Mouse (Mus musculus): ENCODE measurements around the gene Gpr34. TPM values are rescaled to one million over a fixed set of nuclear protein-coding genes. Genes with fewer than 3 reads are reported as not detected.

Gpr34 gene
- polyA plus RNA-seq, 1 experiment from 2014 or later, result 0.50 TPM

DNA sequence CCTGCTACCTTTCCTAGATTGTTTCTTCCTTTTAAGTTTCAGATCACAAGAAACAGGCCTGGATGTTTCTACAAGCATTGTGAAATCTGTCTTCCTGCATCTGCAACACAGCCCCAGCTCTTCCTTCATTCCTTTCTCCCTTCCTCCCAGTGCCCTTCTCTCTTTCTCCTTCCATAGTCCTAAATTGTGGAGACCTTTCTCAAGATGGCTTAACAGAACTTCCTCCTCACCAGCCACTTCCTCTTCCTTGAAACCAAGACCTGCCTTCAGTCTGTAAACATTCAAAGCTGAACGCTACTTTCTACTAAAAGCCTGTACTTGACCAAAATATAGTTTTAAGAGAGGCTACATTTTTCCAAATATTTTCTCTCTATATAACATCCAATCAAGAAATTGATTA is 4.5 kb downstream of the Gpr34 start:
- WGBS (ENCODE audit: insufficient replicate concordance), result 46% methylated on average over 1 of the region's 1 CpGs
- Histone ChIP-seq H3K4me1 (replicated peaks) (no peaks in the 10 kb centered on the region), H3K9ac (no peak overlapping the region), H3K27ac (replicated peaks) (no peak overlapping the region), H3K4me2 (no peak overlapping the region), H3K36me3 (replicated peaks) (no peaks in the 10 kb centered on the region), H3K9me3 (replicated peaks) (no peaks in the 10 kb centered on the region), H3K27me3 (no peaks in the 10 kb centered on the region), H3K4me3 (replicated peaks) (no peak overlapping the region)
- no peak for ATAC-seq (ENCODE audit: insufficient read depth)

DNA sequence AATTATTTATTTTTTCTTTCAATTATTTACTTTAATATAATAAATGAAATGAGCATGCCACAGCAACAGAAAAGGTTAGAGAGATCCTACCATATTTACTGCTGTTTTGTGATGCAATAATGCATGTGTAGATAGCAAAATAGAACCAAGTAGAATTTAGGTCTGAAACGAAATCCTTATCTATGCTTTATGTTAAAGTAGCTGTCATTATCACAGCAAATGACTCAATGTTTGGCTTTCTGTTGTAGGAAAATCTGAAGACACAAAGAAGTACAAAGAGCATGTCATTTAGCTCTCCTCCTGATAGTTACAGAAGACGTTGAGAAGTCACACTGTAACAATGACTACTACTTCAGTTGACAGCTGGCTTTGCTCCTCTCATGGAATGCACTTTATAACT is 7.0 kb downstream of the Gpr34 start:
- H3K4me1 ChIP-seq (replicated peaks), result no peaks in the 10 kb centered on the region
- 30% methylated on average over 2 of the region's 2 CpGs for WGBS (ENCODE audit: insufficient replicate concordance)
- no peak overlapping the region for H3K4me3 ChIP-seq (replicated peaks)

GRCm38 (mm10) chrX:13651889-13652288 is 20.0 kb downstream of the Gpr34 start:
- H3K4me1 ChIP-seq (replicated peaks), result peaks cover 9% of the 10 kb centered on the region; the same call in 1 of the 2 replicates
- H3K27me3 ChIP-seq, result no peaks in the 10 kb centered on the region
- no peak for ATAC-seq (ENCODE audit: insufficient read depth)
- no peak overlapping the region for H3K4me2 ChIP-seq
- 29% methylated on average over 2 of the region's 2 CpGs for WGBS (ENCODE audit: insufficient replicate concordance)
- H3K4me3 ChIP-seq (replicated peaks), result no peak overlapping the region
- no peaks in the 10 kb centered on the region for H3K36me3 ChIP-seq (replicated peaks)
- H3K9ac ChIP-seq, result no peak overlapping the region
- no peak overlapping the region for H3K27ac ChIP-seq (replicated peaks)
- no peaks in the 10 kb centered on the region for H3K9me3 ChIP-seq (replicated peaks)

More for the DNA sequence above, 7.0 kb downstream of the Gpr34 start:
- H3K9me3 ChIP-seq (replicated peaks), result no peaks in the 10 kb centered on the region
- H3K4me2 ChIP-seq, result no peak overlapping the region
- H3K27ac ChIP-seq (replicated peaks), result no peak overlapping the region
- no peak overlapping the region for H3K9ac ChIP-seq
- no peak for ATAC-seq (ENCODE audit: insufficient read depth)
- H3K27me3 ChIP-seq, result no peaks in the 10 kb centered on the region
- H3K36me3 ChIP-seq (replicated peaks), result no peaks in the 10 kb centered on the region

DNA sequence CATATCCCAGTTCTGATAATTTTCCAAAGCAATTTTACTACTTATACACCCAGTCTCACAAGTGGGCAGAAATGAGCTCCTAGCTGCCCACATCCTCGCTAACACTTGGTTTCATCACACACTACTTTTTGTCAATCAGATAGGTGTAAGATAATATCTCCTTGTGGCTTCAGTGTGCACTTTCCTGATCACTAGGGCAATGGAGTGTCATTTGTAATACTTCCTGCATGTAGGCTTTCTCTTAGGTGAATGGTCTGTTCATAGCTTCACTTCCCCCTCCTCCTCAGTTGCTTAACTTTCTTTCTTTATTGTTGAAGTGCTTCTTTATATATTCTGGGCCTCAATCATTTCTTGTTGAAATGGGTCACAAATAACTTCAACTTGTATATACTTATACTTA is 20.4 kb downstream of the Gpr34 start:
- no peaks in the 10 kb centered on the region for H3K36me3 ChIP-seq (replicated peaks)
- H3K27me3 ChIP-seq, result no peaks in the 10 kb centered on the region
- 44% methylated on average over 1 of the region's 1 CpGs for WGBS (ENCODE audit: insufficient replicate concordance)
- no peak overlapping the region for H3K4me3 ChIP-seq (replicated peaks)
- H3K9me3 ChIP-seq (replicated peaks), result no peaks in the 10 kb centered on the region
- H3K4me1 ChIP-seq (replicated peaks), result peaks cover 9% of the 10 kb centered on the region; the same call in 1 of the 2 replicates
- no peak for ATAC-seq (ENCODE audit: insufficient read depth)
- H3K4me2 ChIP-seq, result no peak overlapping the region
- no peak overlapping the region for H3K9ac ChIP-seq
- H3K27ac ChIP-seq (replicated peaks), result no peak overlapping the region

DNA sequence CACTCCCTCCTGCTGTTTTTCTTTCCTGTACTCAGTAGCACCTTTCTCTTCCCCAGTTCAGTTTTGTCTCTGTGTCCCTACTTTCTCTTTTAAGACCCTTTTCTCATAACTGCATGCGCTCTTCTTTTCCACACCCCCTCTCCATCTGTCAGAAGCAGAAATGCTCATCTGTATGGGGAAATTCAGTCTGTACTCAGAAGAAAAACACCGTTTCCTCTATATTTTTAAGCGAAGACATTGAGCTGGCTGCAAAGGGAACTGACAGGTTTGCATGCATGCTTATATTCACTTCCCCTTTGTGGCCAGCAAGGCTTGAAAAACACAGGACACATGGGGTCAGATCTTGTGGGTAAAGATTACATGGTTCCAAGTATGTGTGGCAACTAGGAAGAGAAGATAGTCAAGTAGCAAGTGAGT is 23.1 kb downstream of the Gpr34 start:
- H3K27me3 ChIP-seq, result no peaks in the 10 kb centered on the region
- peaks cover 12% of the 10 kb centered on the region for H3K4me1 ChIP-seq (replicated peaks)
- H3K27ac ChIP-seq (replicated peaks), result peak overlapping the region; percentile 41; the same call in 1 of the 2 replicates
- H3K9me3 ChIP-seq (replicated peaks), result no peaks in the 10 kb centered on the region
- H3K4me2 ChIP-seq, result no peak overlapping the region
- H3K4me3 ChIP-seq (replicated peaks), result no peak overlapping the region
- 25% methylated on average over 3 of the region's 3 CpGs for WGBS (ENCODE audit: insufficient replicate concordance)
- no peak for ATAC-seq (ENCODE audit: insufficient read depth)
- H3K36me3 ChIP-seq (replicated peaks), result no peaks in the 10 kb centered on the region
- no peak overlapping the region for H3K9ac ChIP-seq

GRCm38 (mm10) chrX:13655906-13656305 is 24.0 kb downstream of the Gpr34 start:
- WGBS (ENCODE audit: insufficient replicate concordance), result 48% methylated on average over 6 of the region's 6 CpGs
- Histone ChIP-seq H3K9me3 (replicated peaks) (no peaks in the 10 kb centered on the region), H3K4me1 (replicated peaks) (peaks cover 12% of the 10 kb centered on the region), H3K4me2 (peak overlapping the region; percentile 53), H3K36me3 (replicated peaks) (no peaks in the 10 kb centered on the region), H3K4me3 (replicated peaks) (0 out of 2 replicates have a peak overlapping the region, but pooled peaks have one; percentile 12), H3K27me3 (no peaks in the 10 kb centered on the region), H3K9ac (no peak overlapping the region), H3K27ac (replicated peaks) (no peak overlapping the region)
- no peak for ATAC-seq (ENCODE audit: insufficient read depth)

DNA sequence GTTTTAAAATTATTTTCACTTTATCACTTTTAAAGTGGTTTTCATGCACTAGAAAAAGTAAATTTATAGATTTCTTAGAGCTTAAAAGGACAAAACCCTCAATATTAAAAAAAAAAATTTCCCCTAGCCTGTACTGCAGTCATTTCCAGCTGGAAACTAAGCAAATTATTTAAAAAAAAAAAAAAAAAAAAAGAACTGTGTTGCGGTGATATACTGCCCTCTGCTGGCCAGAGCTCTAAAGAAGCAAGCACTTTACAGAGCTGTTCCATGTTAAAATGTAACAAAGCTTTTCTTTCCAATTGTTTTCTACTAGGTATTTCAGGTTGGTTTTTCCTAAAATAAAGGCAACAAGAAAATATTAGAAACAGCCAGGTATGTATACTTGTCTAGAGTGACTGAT is 24.8 kb downstream of the Gpr34 start:
- no peak overlapping the region for H3K9ac ChIP-seq
- no peak overlapping the region for H3K27ac ChIP-seq (replicated peaks)
- WGBS (ENCODE audit: insufficient replicate concordance), result 0% methylated on average over 1 of the region's 1 CpGs
- no peak for ATAC-seq (ENCODE audit: insufficient read depth)
- no peaks in the 10 kb centered on the region for H3K9me3 ChIP-seq (replicated peaks)
- H3K4me3 ChIP-seq (replicated peaks), result no peak overlapping the region
- no peak overlapping the region for H3K4me2 ChIP-seq
- H3K27me3 ChIP-seq, result no peaks in the 10 kb centered on the region
- H3K4me1 ChIP-seq (replicated peaks), result peaks cover 12% of the 10 kb centered on the region
- no peaks in the 10 kb centered on the region for H3K36me3 ChIP-seq (replicated peaks)

DNA sequence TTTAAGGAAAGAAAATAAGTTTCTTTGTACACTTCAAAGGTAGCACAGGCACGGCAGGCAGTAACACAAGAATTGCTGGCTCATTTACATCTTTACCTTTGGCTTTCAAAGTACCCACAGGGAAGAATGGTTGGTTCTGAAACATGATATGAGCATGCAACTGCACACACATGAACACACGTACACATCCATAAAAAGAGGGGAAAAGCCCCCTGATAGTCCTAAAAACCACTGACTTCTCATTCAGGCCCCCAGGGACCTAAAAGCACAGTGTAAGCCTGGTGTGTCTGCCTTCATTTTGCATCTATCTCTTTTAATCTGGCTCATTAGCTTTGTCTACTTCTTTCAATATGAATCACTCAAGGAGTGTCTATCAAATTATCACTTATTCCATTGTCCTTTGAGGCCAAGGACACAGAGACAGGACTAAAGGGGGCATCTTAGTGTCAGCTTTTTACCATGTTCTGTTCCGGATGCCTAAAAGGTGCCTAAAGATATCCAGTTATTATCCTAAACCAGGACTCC is 26.8 kb downstream of the Gpr34 start:
- H3K27ac ChIP-seq (replicated peaks), result no peak overlapping the region
- no peaks in the 10 kb centered on the region for H3K36me3 ChIP-seq (replicated peaks)
- H3K4me2 ChIP-seq, result no peak overlapping the region
- peaks cover 7% of the 10 kb centered on the region; the same call in 1 of the 2 replicates for H3K4me1 ChIP-seq (replicated peaks)
- no peaks in the 10 kb centered on the region for H3K27me3 ChIP-seq
- no peak overlapping the region for H3K4me3 ChIP-seq (replicated peaks)
- ATAC-seq (ENCODE audit: insufficient read depth), result no peak
- WGBS (ENCODE audit: insufficient replicate concordance), result 64% methylated on average over 3 of the region's 3 CpGs
- no peak overlapping the region for H3K9ac ChIP-seq
- H3K9me3 ChIP-seq (replicated peaks), result no peaks in the 10 kb centered on the region

GRCm38 (mm10) chrX:13659201-13659890 is 27.5 kb downstream of the Gpr34 start:
- Histone ChIP-seq H3K4me2 (no peak overlapping the region), H3K4me1 (replicated peaks) (peaks cover 7% of the 10 kb centered on the region; the same call in 1 of the 2 replicates), H3K9me3 (replicated peaks) (no peaks in the 10 kb centered on the region), H3K9ac (no peak overlapping the region), H3K36me3 (replicated peaks) (no peaks in the 10 kb centered on the region), H3K27ac (replicated peaks) (no peak overlapping the region), H3K4me3 (replicated peaks) (no peak overlapping the region), H3K27me3 (no peaks in the 10 kb centered on the region)
- ATAC-seq (ENCODE audit: insufficient read depth), result no peak
- 51% methylated on average over 4 of the region's 4 CpGs for WGBS (ENCODE audit: insufficient replicate concordance)

GRCm38 (mm10) chrX:13661063-13661462 is 29.2 kb downstream of the Gpr34 start, which contains the start of gene Gpr82:
Gpr82 (plus strand) TSS chrX:13661363.
- Histone ChIP-seq H3K27ac (replicated peaks) (no peak within 1 kb of the TSS), H3K4me2 (no peak within 1 kb of the TSS), H3K36me3 (replicated peaks) (no peaks in the 10 kb centered on the region), H3K27me3 (no peaks in the 10 kb centered on the region), H3K9ac (no peak within 1 kb of the TSS), H3K9me3 (replicated peaks) (no peaks in the 10 kb centered on the region), H3K4me3 (replicated peaks) (no peak within 1 kb of the TSS), H3K4me1 (replicated peaks) (peaks cover 3% of the 10 kb centered on the region; the same call in 1 of the 2 replicates)
- WGBS (ENCODE audit: insufficient replicate concordance), result 78% methylated on average over 5 of the region's 5 CpGs
- ATAC-seq (ENCODE audit: insufficient read depth), result no peak

GRCm38 (mm10) chrX:13668867-13669266 is 37.0 kb downstream of the Gpr34 start:
- ATAC-seq (ENCODE audit: insufficient read depth), result peak; percentile 73
- WGBS (ENCODE audit: insufficient replicate concordance), result 31% methylated on average over 5 of the region's 5 CpGs

More at GRCm38 (mm10) chrX:13668867-13669266, 37.0 kb downstream of the Gpr34 start:
- Histone ChIP-seq H3K27me3 (no peaks in the 10 kb centered on the region), H3K4me3 (replicated peaks) (no peak overlapping the region), H3K4me2 (no peak overlapping the region), H3K9me3 (replicated peaks) (no peaks in the 10 kb centered on the region), H3K27ac (replicated peaks) (no peak overlapping the region), H3K36me3 (replicated peaks) (no peaks in the 10 kb centered on the region), H3K9ac (no peak overlapping the region), H3K4me1 (replicated peaks) (0 out of 2 replicates have a peak, but pooled peaks cover 2% of the 10 kb centered on the region)
